Mouse (Mus musculus) limb, embryonic 15.5 days (tissue): ENCODE measurements around the gene Pum1. TPM values are rescaled to one million over a fixed set of nuclear protein-coding genes. Genes with fewer than 3 reads are reported as not detected.

Experiments used
- ATAC-seq: fragments of 200-750 bp; cut with Nextera tagmentation; 2 replicates; pipeline ENCODE4 v1.8.0; 2017; ENCODE audit warnings: low read depth, moderate TSS enrichment; ENCODE audit not compliant: insufficient number of reproducible peaks, low FRiP score, low TSS enrichment
- H3K27ac ChIP-seq: fragments of 300-500 bp; sonication (generic); 2 replicates; pipeline ENCODE4 v1.5.1; 2015; ENCODE audit warnings: moderate library complexity, mild to moderate bottlenecking, inconsistent platforms
- H3K27me3 ChIP-seq: fragments of 300-500 bp; sonication (generic); 2 replicates; pipeline ENCODE4 v1.6.1; 2015; ENCODE audit warnings: inconsistent platforms
- H3K36me3 ChIP-seq: fragments of 300-500 bp; sonication (generic); 2 replicates; pipeline ENCODE4 v1.6.1; 2015; ENCODE audit warnings: inconsistent platforms
- H3K4me1 ChIP-seq: fragments of 300-500 bp; sonication (generic); 2 replicates; pipeline ENCODE4 v1.6.1; 2015; ENCODE audit warnings: inconsistent platforms
- H3K4me2 ChIP-seq: fragments of 300-500 bp; sonication (generic); 2 replicates; pipeline ENCODE4 v1.6.1; 2015; ENCODE audit warnings: mild to moderate bottlenecking, inconsistent platforms
- H3K4me3 ChIP-seq: fragments of 300-500 bp; sonication (generic); 2 replicates; pipeline ENCODE4 v1.5.1; 2015; ENCODE audit warnings: mild to moderate bottlenecking, inconsistent platforms
- H3K9ac ChIP-seq: fragments of 300-500 bp; sonication (generic); 2 replicates; pipeline ENCODE4 v1.6.1; 2015; ENCODE audit warnings: inconsistent platforms
- H3K9me3 ChIP-seq: fragments of 300-500 bp; sonication (generic); 2 replicates; pipeline ENCODE4 v1.6.1; 2016; ENCODE audit warnings: inconsistent platforms
- WGBS: fragments of 180-500 bp; shearing (Covaris S2); methylation state at CpG from one replicate; pipeline ENCODE4 v1.1.7; 2015; 5-methylcytosine and 5-hydroxymethylcytosine counted together
- polyA plus RNA-seq: library from polyadenylated mRNA; unstranded; fragments of >200 nt; fragmentation: Nextera tagmentation; extraction: Ambion mirVana; gene quantifications from 2 replicates; pipeline ENCODE4 v1.2.1, GENCODE M21; 2015

Gene Pum1
- polyA plus RNA-seq, 1 experiment from 2014 or later: 79.4 TPM

DNA sequence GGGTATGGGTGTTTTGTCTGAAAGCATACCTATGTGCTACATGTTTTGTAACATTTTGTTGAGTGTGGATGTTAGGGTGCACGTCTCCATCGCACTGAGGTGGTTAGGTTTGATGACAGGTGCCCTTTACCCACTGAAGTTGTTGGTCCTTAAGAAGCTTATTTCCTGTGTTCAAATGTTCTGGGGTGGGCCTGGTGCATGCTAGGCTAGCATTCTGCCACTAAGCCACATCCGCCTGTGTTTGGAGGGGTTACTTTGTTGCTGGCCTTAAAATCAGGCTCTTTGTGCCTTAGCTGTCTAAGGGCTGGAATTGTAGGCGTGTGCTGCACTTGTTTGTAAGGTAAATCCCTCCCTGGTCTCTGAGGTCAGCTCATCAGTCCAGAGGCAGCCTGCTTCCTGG lies 111.7 kb downstream of the Pum1 start:
- H3K36me3 ChIP-seq: peaks cover 83% of the 10 kb centered on the region
- H3K4me3 ChIP-seq: no peak overlapping the region
- 91% methylated on average over 4 of the region's 4 CpGs for WGBS
- no peaks in the 10 kb centered on the region for H3K27me3 ChIP-seq
- H3K4me2 ChIP-seq: no peak overlapping the region
- no peaks in the 10 kb centered on the region for H3K9me3 ChIP-seq
- no peak overlapping the region for H3K27ac ChIP-seq
- H3K4me1 ChIP-seq: 0 out of 2 replicates have a peak, but pooled peaks cover 3% of the 10 kb centered on the region
- H3K9ac ChIP-seq: no peak overlapping the region
- ATAC-seq: no peak

DNA sequence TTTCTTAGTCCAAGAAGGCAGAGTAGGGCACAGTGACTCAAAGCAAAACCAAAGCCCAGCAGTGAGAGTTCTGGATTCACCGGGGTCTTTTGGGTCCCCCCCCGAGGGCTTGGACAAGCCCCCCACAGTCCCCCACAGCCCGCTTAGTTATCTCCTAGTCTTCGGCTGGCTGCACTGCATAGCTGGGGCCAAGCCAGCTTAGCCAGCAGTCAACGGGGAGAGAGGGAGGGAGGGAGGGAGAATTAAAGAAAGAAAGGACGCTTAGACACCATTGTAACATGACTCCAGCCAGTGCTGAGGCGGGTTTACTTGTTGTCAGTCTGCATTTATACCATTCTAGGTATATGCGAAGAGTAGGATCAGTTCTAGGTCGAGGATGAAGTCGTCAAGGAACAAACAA lies 114.5 kb downstream of the Pum1 start:
- Histone ChIP-seq H3K27me3 (no peaks in the 10 kb centered on the region), H3K27ac (no peak overlapping the region), H3K4me1 (0 out of 2 replicates have a peak, but pooled peaks cover 3% of the 10 kb centered on the region), H3K4me3 (no peak overlapping the region), H3K9me3 (no peaks in the 10 kb centered on the region), H3K36me3 (peaks cover 81% of the 10 kb centered on the region), H3K9ac (no peak overlapping the region), H3K4me2 (no peak overlapping the region)
- WGBS: 59% methylated on average over 10 of the region's 10 CpGs
- ATAC-seq: no peak

DNA sequence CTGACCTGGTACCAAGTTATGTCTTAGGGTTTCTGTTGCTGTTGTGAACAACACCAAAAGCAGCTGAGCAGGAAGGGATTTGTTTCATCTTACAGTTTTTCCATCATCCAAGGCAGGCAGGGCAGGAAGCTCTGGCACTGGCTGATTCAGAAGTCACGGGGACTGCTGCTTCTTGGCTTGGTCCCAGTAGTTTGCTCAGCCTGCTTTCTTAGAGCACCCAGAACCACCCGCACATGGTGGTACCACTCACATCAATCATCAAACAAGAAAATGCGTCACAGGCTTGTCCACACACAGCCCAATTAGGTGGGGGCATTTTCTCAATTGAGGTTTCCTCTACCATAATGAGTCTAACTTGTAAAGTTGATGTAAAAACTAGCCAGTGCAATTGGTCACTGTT lies 115.9 kb downstream of the Pum1 start:
- 61% methylated on average over 3 of the region's 3 CpGs for WGBS
- no peaks in the 10 kb centered on the region for H3K27me3 ChIP-seq

DNA sequence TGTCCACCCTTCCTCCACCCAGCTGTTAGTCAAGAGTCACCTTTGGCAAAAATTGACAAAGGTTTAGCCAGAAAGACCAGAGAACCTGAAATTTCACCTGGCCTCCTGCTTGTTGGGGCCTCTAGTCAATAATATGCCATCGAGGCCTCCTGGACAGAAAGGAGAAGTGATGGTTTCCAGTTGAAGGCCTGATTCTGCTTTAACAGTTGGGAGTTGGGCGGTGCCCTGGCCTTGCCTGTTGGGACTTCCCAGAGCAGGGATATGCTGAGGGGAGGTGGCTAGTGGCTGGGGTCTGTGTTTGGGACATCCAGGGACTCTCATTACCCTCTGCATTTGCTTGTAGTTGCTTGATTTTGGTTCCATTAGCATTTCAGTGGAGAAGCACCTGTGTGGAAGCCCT lies 119.4 kb downstream of the Pum1 start:
- no peak overlapping the region for H3K9ac ChIP-seq
- 85% methylated on average over 2 of the region's 2 CpGs for WGBS
- peaks cover 8% of the 10 kb centered on the region for H3K4me1 ChIP-seq
- no peaks in the 10 kb centered on the region for H3K9me3 ChIP-seq
- peaks cover 39% of the 10 kb centered on the region for H3K36me3 ChIP-seq
- no peaks in the 10 kb centered on the region for H3K27me3 ChIP-seq
- H3K27ac ChIP-seq: no peak overlapping the region; the same call in 1 of the 2 replicates
- no peak overlapping the region for H3K4me3 ChIP-seq
- H3K4me2 ChIP-seq: no peak overlapping the region
- no peak for ATAC-seq

More for the DNA sequence above, 115.9 kb downstream of the Pum1 start:
- Histone ChIP-seq H3K4me1 (0 out of 2 replicates have a peak, but pooled peaks cover 3% of the 10 kb centered on the region), H3K9ac (no peak overlapping the region), H3K4me2 (no peak overlapping the region), H3K36me3 (peaks cover 67% of the 10 kb centered on the region), H3K9me3 (no peaks in the 10 kb centered on the region), H3K4me3 (no peak overlapping the region), H3K27ac (no peak overlapping the region; the same call in 1 of the 2 replicates)
- no peak for ATAC-seq

DNA sequence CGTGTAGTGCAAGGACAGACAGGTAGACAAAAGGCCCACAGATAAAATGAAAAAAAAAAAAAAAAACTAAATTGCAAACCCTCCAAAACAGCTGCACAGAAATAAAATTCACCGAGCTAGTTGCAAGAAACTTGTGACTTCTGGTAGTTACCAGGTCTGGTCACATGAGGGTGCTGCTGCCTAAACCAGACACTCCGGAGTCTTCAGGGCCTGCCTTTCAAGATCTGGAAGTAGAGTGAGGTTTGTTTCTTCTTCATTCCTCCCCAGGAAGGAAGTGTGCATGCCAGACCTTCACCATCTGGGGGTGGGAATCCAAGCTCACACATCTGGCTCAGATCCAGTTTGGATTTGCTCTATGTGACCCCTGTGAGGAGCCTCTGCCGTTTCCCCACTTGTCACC lies 121.6 kb downstream of the Pum1 start:
- Histone ChIP-seq H3K9ac (no peak overlapping the region), H3K4me3 (no peak overlapping the region), H3K27ac (no peak overlapping the region), H3K9me3 (no peaks in the 10 kb centered on the region), H3K36me3 (peaks cover 22% of the 10 kb centered on the region), H3K4me2 (no peak overlapping the region), H3K27me3 (no peaks in the 10 kb centered on the region), H3K4me1 (peaks cover 8% of the 10 kb centered on the region)
- WGBS: 18% methylated on average over 4 of the region's 4 CpGs
- no peak for ATAC-seq

DNA sequence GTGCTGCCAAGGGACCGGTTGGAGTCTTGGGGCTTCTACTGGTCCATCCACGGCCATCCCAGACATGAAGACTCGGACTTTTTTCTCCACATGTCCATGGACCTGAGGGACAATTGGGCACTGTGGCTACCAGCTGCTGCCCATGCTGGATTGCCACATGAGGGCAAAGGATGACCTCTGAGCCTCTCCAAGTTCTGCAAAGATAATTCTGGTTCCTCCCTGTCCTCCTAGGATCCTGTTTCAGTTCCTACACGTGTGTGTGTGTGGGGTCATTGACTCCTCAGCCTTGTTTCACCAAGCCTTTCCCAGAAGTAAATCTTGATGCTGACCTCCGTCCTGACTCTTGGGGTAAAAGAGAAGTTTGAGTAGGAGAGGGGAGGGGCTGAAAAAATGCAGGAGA lies 124.4 kb downstream of the Pum1 start:
- 72% methylated on average over 5 of the region's 5 CpGs for WGBS
- H3K9me3 ChIP-seq: no peaks in the 10 kb centered on the region
- no peaks in the 10 kb centered on the region for H3K27me3 ChIP-seq
- no peak overlapping the region for H3K4me2 ChIP-seq
- H3K4me3 ChIP-seq: no peak overlapping the region
- no peak overlapping the region for H3K27ac ChIP-seq
- ATAC-seq: no peak
- peaks cover 1% of the 10 kb centered on the region; the same call in 1 of the 2 replicates for H3K36me3 ChIP-seq
- peaks cover 13% of the 10 kb centered on the region for H3K4me1 ChIP-seq
- H3K9ac ChIP-seq: no peak overlapping the region

DNA sequence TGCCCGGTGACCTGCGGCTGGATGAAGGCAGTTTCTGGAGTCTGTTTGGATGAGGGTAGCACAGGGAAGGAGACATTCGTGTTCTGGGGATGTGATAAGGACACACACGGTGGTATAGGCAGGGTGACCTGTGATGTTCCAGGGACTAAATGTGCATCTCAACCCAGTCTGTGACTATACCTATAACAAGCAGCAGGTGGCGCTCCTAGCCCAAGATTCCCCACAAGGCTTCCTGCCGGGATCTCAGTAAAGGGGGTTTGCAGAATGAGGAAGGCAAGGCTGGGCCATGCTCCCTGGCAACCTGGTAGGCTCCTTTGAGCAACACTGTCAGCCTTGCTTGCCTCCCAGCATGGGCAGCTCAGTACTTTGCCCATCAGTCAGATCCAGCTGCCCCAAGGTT lies 127.1 kb downstream of the Pum1 start:
- ATAC-seq: 0 out of 2 replicates have a peak, but pooled peaks have one; percentile 17

DNA sequence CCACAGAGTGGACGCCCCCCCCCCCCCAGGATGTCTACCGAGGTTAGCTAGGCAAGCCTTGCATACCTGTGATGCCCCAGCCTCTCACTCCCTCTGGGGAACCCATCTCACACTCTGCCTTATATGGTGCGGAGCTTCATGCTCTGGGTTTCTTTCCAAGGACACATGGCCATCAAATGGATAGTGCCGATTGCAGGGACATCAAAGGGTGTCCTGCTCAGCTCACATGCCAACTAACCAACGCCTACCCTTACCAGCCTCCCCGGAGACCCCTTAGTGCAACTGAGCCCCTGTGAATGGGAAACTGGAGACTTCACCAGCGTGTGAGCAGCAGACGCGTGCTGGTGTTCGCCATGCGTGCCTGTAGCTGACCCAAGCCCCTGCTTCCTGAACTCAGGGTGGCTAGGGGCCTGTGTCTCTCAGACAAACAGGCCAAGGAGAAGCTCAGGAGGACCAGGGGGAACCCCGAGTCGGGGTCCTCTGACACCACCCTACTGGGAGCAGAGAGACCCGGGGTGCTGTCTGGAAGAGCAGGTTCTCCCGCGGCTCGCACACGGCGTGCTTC lies 128.8 kb downstream of the Pum1 start:
- Histone ChIP-seq H3K27ac (0 out of 2 replicates have a peak overlapping the region, but pooled peaks have one; percentile 14), H3K4me1 (peaks cover 42% of the 10 kb centered on the region)

More for the DNA sequence above, 127.1 kb downstream of the Pum1 start:
- Histone ChIP-seq H3K27me3 (no peaks in the 10 kb centered on the region), H3K36me3 (no peaks in the 10 kb centered on the region), H3K9ac (no peak overlapping the region), H3K4me3 (no peak overlapping the region), H3K4me2 (no peak overlapping the region), H3K9me3 (no peaks in the 10 kb centered on the region), H3K4me1 (peaks cover 32% of the 10 kb centered on the region), H3K27ac (no peak overlapping the region)
- WGBS: 9% methylated on average over 6 of the region's 6 CpGs

DNA sequence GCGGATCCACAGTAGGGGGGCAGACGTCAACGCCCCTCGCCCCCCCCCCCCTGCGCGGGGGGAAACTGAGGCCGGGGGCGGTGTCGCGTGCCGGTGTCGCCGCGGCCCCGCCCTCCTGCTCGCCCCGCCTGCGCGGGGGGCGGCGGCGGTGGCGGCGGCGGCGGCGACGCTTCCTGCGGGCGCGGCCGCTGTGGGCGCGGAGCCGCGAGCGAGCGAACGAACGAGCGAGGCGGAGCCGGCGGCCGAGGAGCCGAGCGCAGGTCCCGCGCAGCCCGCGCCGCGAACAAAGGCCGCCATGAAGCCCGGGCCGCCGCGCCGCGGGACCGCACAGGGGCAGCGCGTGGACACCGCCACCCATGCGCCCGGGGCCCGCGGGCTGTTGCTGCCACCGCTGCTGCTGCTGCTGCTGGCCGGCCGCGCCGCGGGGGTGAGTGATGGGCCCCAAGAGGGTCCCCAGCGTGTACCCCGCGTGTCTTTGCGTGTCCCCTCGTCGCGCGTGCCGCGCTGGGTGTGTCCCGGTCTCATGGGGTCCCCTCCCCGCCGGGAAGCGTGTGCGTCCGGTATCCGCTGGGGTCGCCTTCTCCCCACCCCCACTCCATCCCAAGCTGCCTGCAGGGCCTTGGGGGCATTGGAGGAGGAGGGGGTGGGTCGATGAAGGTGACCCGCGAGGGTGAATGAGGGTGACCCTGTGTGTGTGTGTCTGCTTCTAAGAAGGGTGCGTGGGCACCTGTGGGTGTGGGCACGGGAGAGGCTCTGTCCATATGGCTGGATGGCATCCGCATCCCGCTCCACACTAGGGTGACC lies 129.5 kb downstream of the Pum1 start, which contains the start of gene Sdc3:
Gene Sdc3 (plus strand): TSS at position 162 of the 804 bp plus-strand sequence.
- ATAC-seq: no peak
- peak within 1 kb of the TSS; percentile 59 for H3K27ac ChIP-seq
- H3K36me3 ChIP-seq: no peaks in the 10 kb centered on the region
- H3K9ac ChIP-seq: peak within 1 kb of the TSS; percentile 76
- H3K4me2 ChIP-seq: peak within 1 kb of the TSS; percentile 94
- WGBS: 2% methylated on average over 68 of the region's 99 CpGs
- H3K4me3 ChIP-seq: peak within 1 kb of the TSS; percentile 66
- no peaks in the 10 kb centered on the region for H3K27me3 ChIP-seq
- peaks cover 49% of the 10 kb centered on the region for H3K4me1 ChIP-seq
- H3K9me3 ChIP-seq: no peaks in the 10 kb centered on the region

More for the DNA sequence above, 128.8 kb downstream of the Pum1 start:
- no peak for ATAC-seq
- Histone ChIP-seq H3K9ac (peak overlapping the region; percentile 76), H3K9me3 (no peaks in the 10 kb centered on the region), H3K4me2 (peak overlapping the region; percentile 94), H3K4me3 (peak overlapping the region; percentile 66), H3K27me3 (no peaks in the 10 kb centered on the region), H3K36me3 (no peaks in the 10 kb centered on the region)
- 6% methylated on average over 19 of the region's 19 CpGs for WGBS

DNA sequence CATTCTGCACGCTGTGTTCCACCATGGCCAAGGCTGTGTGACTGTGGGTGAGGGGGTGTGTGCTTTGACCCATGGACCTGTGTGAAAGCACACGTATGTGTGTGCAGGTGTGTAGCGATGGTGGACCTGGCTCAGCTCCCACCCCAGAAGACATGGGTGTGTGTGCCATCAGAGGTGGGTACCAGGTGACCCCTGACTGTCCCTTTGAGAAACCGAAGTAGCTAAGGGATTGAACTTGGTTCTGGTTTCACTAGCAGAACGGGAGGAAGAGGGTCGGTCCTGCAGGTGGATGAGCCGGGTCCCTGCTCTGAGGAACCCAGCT lies 130.0 kb downstream of the Pum1 start:
- no peaks in the 10 kb centered on the region for H3K36me3 ChIP-seq
- 41% methylated on average over 7 of the region's 7 CpGs for WGBS
- H3K4me3 ChIP-seq: peak overlapping the region; percentile 66
- no peak overlapping the region for H3K27ac ChIP-seq
- H3K4me1 ChIP-seq: peaks cover 55% of the 10 kb centered on the region
- no peaks in the 10 kb centered on the region for H3K27me3 ChIP-seq
- no peaks in the 10 kb centered on the region for H3K9me3 ChIP-seq
- H3K4me2 ChIP-seq: peak overlapping the region; percentile 94
- ATAC-seq: no peak
- peak overlapping the region; percentile 76 for H3K9ac ChIP-seq

DNA sequence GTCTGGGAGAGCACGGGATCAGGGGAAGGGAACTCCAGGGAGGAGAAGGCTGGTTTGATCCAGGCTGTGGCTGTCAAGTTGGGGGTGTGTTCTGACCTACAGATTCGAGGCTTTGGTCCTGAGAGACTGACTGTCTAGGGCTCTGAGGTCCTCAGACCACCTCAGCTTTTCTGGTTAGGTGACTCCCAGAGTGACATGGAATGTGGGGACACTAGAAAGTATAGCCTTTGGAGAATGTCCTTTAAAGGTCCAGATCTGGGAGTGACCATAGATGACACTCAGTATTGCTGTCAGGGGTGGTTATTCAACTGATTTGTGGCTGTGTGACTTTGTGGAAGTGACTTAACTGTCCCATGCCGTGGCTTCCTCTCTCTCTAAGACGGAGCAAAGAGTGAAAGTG lies 131.7 kb downstream of the Pum1 start:
- 44% methylated on average over 4 of the region's 4 CpGs for WGBS
- H3K4me1 ChIP-seq: peaks cover 71% of the 10 kb centered on the region
- no peaks in the 10 kb centered on the region for H3K9me3 ChIP-seq
- no peaks in the 10 kb centered on the region for H3K27me3 ChIP-seq
- H3K36me3 ChIP-seq: no peaks in the 10 kb centered on the region
- no peak for ATAC-seq
- no peak overlapping the region for H3K9ac ChIP-seq
- 0 out of 2 replicates have a peak overlapping the region, but pooled peaks have one; percentile 7 for H3K4me2 ChIP-seq
- H3K4me3 ChIP-seq: no peak overlapping the region
- no peak overlapping the region for H3K27ac ChIP-seq

DNA sequence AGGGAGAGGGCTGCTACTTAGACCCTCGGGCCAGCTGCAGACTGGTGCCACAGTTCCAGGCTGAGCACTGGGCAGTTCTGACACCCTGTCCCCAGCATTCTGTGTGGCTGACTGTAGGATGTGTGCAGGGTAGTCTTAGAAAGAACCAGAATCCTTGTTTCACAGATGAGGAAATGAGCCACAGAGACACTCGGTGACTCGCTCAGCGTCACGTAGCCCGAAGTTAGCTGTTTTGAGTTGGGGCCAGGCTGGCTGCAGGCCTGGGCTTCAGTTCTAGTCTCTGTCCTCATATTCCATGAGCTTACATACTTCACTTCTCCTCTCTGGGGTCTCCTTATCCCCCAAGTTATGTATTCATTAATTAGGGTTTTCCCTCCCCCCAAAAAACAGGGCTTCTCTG lies 132.8 kb downstream of the Pum1 start:
- 72% methylated on average over 6 of the region's 6 CpGs for WGBS
- Histone ChIP-seq H3K4me3 (no peak overlapping the region), H3K4me1 (peaks cover 82% of the 10 kb centered on the region), H3K36me3 (no peaks in the 10 kb centered on the region), H3K27me3 (no peaks in the 10 kb centered on the region), H3K9ac (0 out of 2 replicates have a peak overlapping the region, but pooled peaks have one; percentile 4), H3K9me3 (no peaks in the 10 kb centered on the region), H3K4me2 (no peak overlapping the region), H3K27ac (peak overlapping the region; percentile 43)
- ATAC-seq: no peak
